Mouse (Mus musculus) brain, embryonic 14.5 days (tissue): ENCODE measurements around the gene Hnrnpc.

Experiments
- CTCF ChIP-seq: fragments of 200-500 bp; IDR thresholded peaks from 2 replicates; pipeline ENCODE4 v1.5.1; 2012; ENCODE audit warnings: inconsistent platforms, mild to moderate bottlenecking, moderate library complexity, borderline replicate concordance; ENCODE audit not compliant: insufficient read depth, insufficient read length; ENCODE audit errors: extremely low read depth
- POLR2A ChIP-seq: fragments of 200-500 bp; IDR thresholded peaks from 2 replicates; pipeline ENCODE4 v1.6.1; 2012; ENCODE audit warnings: mild to moderate bottlenecking, inconsistent platforms, borderline replicate concordance; ENCODE audit not compliant: poor library complexity, insufficient read depth, insufficient read length, severe bottlenecking; ENCODE audit errors: extremely low read depth

GRCm38 (mm10) chr14:52060800-52061199, 43.0 kb downstream of the Hnrnpc start:
- TF ChIP-seq CTCF (no peak), POLR2A (no peak)
